Mouse (Mus musculus): Measurements from ENCODE around the gene Dusp16.

DNA sequence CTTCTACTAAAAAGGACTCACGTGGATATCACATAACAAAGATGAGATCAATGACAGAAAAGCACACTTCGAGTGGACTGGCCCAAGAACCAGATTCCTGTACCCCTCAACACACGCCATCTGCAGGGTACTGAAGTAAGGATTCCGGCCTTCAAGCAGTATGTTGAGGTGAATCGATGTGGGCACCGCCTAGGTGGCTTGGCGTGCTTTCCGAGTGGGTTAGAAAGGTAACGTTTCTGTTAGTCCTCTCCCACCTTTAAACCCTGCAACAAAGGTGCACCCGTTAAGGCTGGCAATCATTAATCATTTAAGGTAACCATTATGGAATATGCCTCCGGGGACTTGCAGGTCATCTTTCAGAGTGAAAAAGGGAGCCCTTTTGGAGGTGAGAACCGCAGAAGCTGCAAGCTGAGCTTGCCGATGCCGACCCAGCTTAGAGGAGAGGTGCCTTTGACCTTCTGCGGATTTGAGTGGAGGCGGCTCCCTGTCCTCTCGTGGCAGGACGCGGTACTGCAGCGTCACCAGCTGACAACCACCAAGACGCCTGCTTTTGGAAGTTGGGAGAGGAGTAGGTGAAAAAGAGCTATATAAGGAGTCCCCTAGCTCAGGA, 1.6 kb upstream of the Dusp16 start:
- TF ChIP-seq GATA1 (IDR thresholded peaks at IDR 0.05; ENCODE audit: low read length) (no peak), TAL1 (IDR thresholded peaks at IDR 0.05; ENCODE audit: low read length) (no peak)

Data from erythroblast, embryonic 14.5 days (primary cell).